Mouse (Mus musculus) forebrain, embryonic 14.5 days (tissue): Measurements from ENCODE around the gene Nlk. TPM values are rescaled to one million over a fixed set of nuclear protein-coding genes. Genes with fewer than 3 reads are reported as not detected.

Experiments used
- ATAC-seq: fragments of 200-750 bp; cut with Nextera tagmentation; 2 replicates; pipeline ENCODE4 v1.8.0; 2017; ENCODE audit warnings: mild to moderate bottlenecking, moderate library complexity
- DNase-seq: peaks from one replicate; pipeline ENCODE4 v3.0.0-alpha.2; 2015; ENCODE audit warnings: low spot score
- H3K27ac ChIP-seq: fragments of 300-500 bp; sonication (generic); 2 replicates; pipeline ENCODE4 v1.5.1; 2014; ENCODE audit warnings: low read depth, mild to moderate bottlenecking, control low read depth, low read length, moderate library complexity
- H3K27me3 ChIP-seq: fragments of 300-500 bp; sonication (generic); replicated peaks from 2 replicates; pipeline ENCODE4 v1.6.1; 2014; ENCODE audit warnings: low read length, control low read depth, mixed read lengths; ENCODE audit not compliant: control insufficient read depth, insufficient read depth
- H3K36me3 ChIP-seq: fragments of 300-500 bp; sonication (generic); 2 replicates; pipeline ENCODE4 v1.6.1; 2014; ENCODE audit warnings: low read length, control low read depth; ENCODE audit not compliant: control insufficient read depth, insufficient read depth
- H3K4me1 ChIP-seq: fragments of 300-500 bp; sonication (generic); 2 replicates; pipeline ENCODE4 v1.6.1; 2014; ENCODE audit warnings: antibody characterized with exemption, low read length, control low read depth; ENCODE audit not compliant: control insufficient read depth, insufficient read depth
- H3K4me2 ChIP-seq: fragments of 300-500 bp; sonication (generic); 2 replicates; pipeline ENCODE4 v1.6.1; 2014; ENCODE audit warnings: mild to moderate bottlenecking, control low read depth, low read length
- H3K4me3 ChIP-seq: fragments of 300-500 bp; sonication (generic); 2 replicates; pipeline ENCODE4 v1.5.1; 2014; ENCODE audit warnings: low read depth, low read length, control low read depth
- H3K9ac ChIP-seq: fragments of 300-500 bp; sonication (generic); 2 replicates; pipeline ENCODE4 v1.6.1; 2014; ENCODE audit warnings: mild to moderate bottlenecking, low read length, control low read depth, moderate library complexity
- H3K9me3 ChIP-seq: fragments of 300-500 bp; sonication (generic); replicated peaks from 2 replicates; pipeline ENCODE4 v1.6.1; 2016; ENCODE audit warnings: low read length, control low read depth, mixed read lengths; ENCODE audit not compliant: control insufficient read depth
- WGBS: fragments of 180-500 bp; shearing (Covaris S2); extraction: QIAGEN DNeasy Blood & Tissue Kit; methylation state at CpG from one replicate; pipeline ENCODE4 v1.1.7; 2014; 5-methylcytosine and 5-hydroxymethylcytosine counted together
- polyA plus RNA-seq: library from polyadenylated mRNA; unstranded; fragments of >200 nt; fragmentation: Nextera tagmentation; extraction: Ambion mirVana; gene quantifications from 2 replicates; pipeline ENCODE4 v1.2.1, GENCODE M21; 2014

The Nlk gene
- polyA plus RNA-seq, 1 experiment from 2014 or later, result 31.6 TPM

DNA sequence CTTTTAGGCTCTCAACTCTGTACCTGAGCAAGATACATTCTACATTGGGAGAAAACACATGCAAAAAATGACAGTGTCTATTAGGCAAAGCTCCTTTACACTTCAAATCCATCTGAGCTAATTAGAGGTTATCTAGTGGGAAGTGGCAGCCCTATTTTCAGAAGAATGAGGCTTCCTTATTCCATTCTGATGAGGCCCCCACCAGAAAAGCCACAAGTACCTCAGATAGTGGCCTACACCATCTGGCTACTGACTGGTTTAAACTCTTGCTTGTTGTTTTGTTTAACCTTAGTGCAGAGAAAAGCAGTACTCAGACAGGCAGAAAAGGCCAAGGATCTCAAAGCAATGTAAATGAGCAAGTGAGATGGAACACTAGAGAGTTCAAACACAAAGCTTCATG, 75.2 kb downstream of the Nlk start:
- Histone ChIP-seq H3K9me3 (no peaks in the 10 kb centered on the region), H3K9ac (no peak overlapping the region), H3K27me3 (no peaks in the 10 kb centered on the region), H3K27ac (no peak overlapping the region), H3K4me3 (no peak overlapping the region), H3K36me3 (peaks cover 3% of the 10 kb centered on the region; the same call in 1 of the 2 replicates), H3K4me1 (peaks cover 2% of the 10 kb centered on the region; the same call in 1 of the 2 replicates), H3K4me2 (no peak overlapping the region)
- DNase-seq (no peak), ATAC-seq (no peak)

DNA sequence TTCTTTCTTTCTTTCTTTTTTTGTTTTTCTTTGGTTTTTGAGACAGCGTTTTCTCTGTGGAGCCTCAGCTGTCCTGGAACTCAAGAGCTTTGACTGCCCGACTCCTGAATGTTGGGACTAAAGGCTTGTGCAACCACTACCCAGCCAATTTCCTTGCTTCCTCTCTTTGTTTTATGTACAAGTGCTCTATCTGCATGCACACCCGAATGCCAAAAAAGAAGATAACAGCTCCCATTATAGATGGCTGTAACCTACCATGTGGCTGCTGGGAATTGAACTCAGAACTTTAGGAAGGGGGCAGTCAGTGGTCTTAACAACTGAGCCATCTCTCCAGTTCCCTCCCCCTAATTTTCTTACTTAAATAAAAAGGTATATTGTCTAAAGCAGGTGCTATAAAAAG, 77.0 kb downstream of the Nlk start:
- no peak overlapping the region for H3K4me2 ChIP-seq
- DNase-seq, result no peak
- H3K27ac ChIP-seq, result no peak overlapping the region
- no peaks in the 10 kb centered on the region for H3K27me3 ChIP-seq
- H3K9me3 ChIP-seq, result no peaks in the 10 kb centered on the region
- WGBS, result 90% methylated on average over 3 of the region's 3 CpGs
- no peak for ATAC-seq
- no peak overlapping the region for H3K9ac ChIP-seq
- peaks cover 2% of the 10 kb centered on the region; the same call in 1 of the 2 replicates for H3K4me1 ChIP-seq
- peaks cover 3% of the 10 kb centered on the region; the same call in 1 of the 2 replicates for H3K36me3 ChIP-seq
- no peak overlapping the region for H3K4me3 ChIP-seq

GRCm38 (mm10) chr11:78611273-78611672, 85.9 kb downstream of the Nlk start:
- no peaks in the 10 kb centered on the region for H3K36me3 ChIP-seq
- no peak overlapping the region for H3K4me2 ChIP-seq
- DNase-seq (no peak), ATAC-seq (no peak)
- H3K4me1 ChIP-seq, result no peaks in the 10 kb centered on the region
- no peak overlapping the region for H3K4me3 ChIP-seq
- no peak overlapping the region for H3K27ac ChIP-seq
- no peak overlapping the region for H3K9ac ChIP-seq
- H3K27me3 ChIP-seq, result no peaks in the 10 kb centered on the region
- no peaks in the 10 kb centered on the region for H3K9me3 ChIP-seq

DNA sequence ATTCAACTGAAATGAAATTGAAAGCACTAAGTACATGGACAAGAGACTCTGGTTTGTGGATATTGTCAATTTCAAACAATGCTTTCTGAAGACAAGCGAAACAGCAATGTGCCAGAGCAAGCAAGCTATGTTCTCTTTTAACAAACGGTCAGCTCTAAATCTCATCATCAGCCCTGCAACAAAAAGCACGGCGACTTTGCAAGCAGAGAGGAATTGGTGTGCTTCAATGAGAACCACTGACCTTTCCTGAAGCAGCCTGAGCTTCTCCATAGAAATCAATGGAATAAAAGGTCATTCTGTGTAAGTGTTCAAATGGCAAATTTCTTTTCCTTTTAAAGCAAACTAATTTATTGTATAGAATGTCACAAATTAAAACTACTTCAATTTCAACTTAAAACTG, 87.5 kb downstream of the Nlk start:
- H3K4me2 ChIP-seq, result no peak overlapping the region
- no peak overlapping the region for H3K27ac ChIP-seq
- H3K9me3 ChIP-seq, result no peaks in the 10 kb centered on the region
- no peak overlapping the region for H3K9ac ChIP-seq
- ATAC-seq, result no peak
- H3K36me3 ChIP-seq, result 0 out of 2 replicates have a peak, but pooled peaks cover 3% of the 10 kb centered on the region
- H3K4me1 ChIP-seq, result no peaks in the 10 kb centered on the region
- H3K27me3 ChIP-seq, result no peaks in the 10 kb centered on the region
- 86% methylated on average over 4 of the region's 4 CpGs for WGBS
- no peak overlapping the region for H3K4me3 ChIP-seq
- DNase-seq, result no peak

DNA sequence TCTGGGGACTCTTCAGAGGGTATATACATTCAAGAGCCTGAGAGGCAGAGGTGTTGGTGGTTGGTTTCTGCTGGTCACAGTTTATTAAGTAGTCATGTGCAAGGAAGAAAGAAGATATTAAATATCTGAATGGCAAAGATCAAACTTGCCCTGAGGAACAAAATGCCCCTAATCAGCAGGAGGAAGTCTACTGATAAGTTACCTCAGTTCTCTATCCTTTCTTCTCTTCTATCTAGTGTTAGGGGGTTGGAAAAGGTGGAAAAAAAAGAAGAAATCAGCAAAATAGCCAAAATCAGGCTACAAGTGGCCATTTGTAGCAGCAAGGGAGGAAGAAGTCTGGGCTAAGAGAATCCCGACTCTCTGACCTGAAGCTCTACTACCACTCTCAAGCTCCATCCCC, 92.3 kb downstream of the Nlk start:
- Histone ChIP-seq H3K4me1 (no peaks in the 10 kb centered on the region), H3K27ac (no peak overlapping the region), H3K27me3 (no peaks in the 10 kb centered on the region), H3K4me3 (no peak overlapping the region), H3K36me3 (0 out of 2 replicates have a peak, but pooled peaks cover 6% of the 10 kb centered on the region), H3K4me2 (no peak overlapping the region), H3K9me3 (no peaks in the 10 kb centered on the region), H3K9ac (no peak overlapping the region)
- WGBS, result 100% methylated on average over 1 of the region's 1 CpGs
- ATAC-seq, result no peak
- no peak for DNase-seq

DNA sequence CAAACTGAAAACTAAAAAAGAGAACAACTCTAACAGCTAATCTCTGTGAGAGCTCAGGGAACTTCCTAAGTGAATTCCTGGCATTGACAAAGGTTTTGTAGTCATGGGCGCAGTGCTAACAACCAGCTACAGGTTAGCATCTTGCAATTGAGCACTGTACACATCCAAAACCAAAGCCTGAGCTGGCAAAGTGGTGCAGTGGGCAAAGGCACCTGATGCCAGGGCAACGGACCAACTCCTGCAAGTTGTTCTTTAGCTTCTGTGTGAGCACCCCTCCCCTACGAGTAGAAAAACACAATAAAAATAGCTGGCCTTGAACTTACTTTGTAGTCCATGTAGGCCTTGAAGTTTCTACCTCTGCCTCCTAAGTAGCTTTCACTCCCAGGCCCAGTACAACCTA, 94.4 kb downstream of the Nlk start:
- H3K27ac ChIP-seq, result no peak overlapping the region
- H3K4me1 ChIP-seq, result no peaks in the 10 kb centered on the region
- DNase-seq, result no peak
- no peaks in the 10 kb centered on the region for H3K27me3 ChIP-seq
- no peak overlapping the region for H3K4me2 ChIP-seq
- WGBS, result 95% methylated on average over 3 of the region's 3 CpGs
- no peak overlapping the region for H3K4me3 ChIP-seq
- H3K36me3 ChIP-seq, result 0 out of 2 replicates have a peak, but pooled peaks cover 6% of the 10 kb centered on the region
- ATAC-seq, result no peak
- H3K9ac ChIP-seq, result no peak overlapping the region
- H3K9me3 ChIP-seq, result no peaks in the 10 kb centered on the region

DNA sequence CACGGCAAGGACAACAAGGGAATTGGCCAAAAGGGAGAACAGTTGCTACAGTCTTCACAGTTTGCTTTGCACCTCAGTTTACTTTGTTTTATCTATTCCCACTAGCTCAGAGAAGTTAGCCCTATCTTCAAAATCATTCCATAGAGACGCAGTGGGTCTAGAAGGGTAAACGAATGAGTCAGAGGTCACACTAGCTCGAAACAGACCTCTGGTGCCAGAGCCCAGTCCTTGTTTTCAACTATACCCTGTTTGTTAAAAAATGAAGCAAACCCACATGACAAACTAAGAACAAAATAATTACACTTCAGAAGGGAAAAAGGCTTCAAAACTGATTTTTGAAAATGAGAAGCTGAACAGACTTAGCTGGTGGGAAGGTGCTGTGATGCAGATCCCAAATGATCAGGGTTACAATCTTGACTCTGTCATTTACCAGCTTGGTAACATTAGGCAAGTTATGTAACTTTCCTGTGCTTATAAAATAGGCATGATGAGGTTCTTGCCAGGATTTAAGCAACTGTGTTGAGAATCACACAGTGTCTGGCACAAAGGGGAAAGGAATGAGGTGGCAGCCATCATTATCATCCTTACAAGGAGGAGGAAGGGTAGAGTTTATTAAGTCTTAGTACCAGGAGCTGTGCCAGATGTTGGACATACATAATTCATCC, 96.1 kb downstream of the Nlk start:
- Histone ChIP-seq H3K27me3 (no peaks in the 10 kb centered on the region), H3K27ac (no peak overlapping the region), H3K4me3 (no peak overlapping the region), H3K9ac (no peak overlapping the region), H3K9me3 (no peaks in the 10 kb centered on the region), H3K4me1 (no peaks in the 10 kb centered on the region), H3K4me2 (no peak overlapping the region), H3K36me3 (0 out of 2 replicates have a peak, but pooled peaks cover 6% of the 10 kb centered on the region)
- 87% methylated on average over 4 of the region's 4 CpGs for WGBS
- no peak for DNase-seq
- ATAC-seq, result no peak

GRCm38 (mm10) chr11:78600496-78600895, 96.7 kb downstream of the Nlk start:
- no peak overlapping the region for H3K9ac ChIP-seq
- WGBS, result 83% methylated on average over 3 of the region's 3 CpGs
- H3K27ac ChIP-seq, result no peak overlapping the region
- 0 out of 2 replicates have a peak, but pooled peaks cover 3% of the 10 kb centered on the region for H3K36me3 ChIP-seq
- no peaks in the 10 kb centered on the region for H3K27me3 ChIP-seq
- DNase-seq (peak; percentile 20), ATAC-seq (no peak)
- no peaks in the 10 kb centered on the region for H3K4me1 ChIP-seq
- no peaks in the 10 kb centered on the region for H3K9me3 ChIP-seq
- no peak overlapping the region for H3K4me2 ChIP-seq
- no peak overlapping the region for H3K4me3 ChIP-seq

DNA sequence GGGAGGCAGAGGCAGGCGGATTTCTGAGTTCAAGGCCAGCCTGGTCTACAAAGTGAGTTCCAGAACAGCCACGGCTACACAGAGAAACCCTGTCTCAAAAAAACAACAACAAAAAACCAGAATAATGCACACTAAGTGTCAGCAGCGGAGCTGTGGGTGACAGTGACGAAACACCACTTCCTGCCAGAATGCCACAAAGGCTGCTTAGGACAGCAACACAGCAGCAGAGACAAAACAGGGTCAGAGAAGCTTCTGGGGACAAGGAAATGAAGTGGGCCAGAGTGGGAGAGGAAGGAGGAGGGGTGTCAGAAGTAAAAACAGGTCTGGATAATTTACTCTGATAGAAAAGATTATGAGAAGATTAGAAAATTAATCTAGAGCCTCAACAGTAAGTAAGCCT, 97.1 kb downstream of the Nlk start:
- WGBS, result 86% methylated on average over 4 of the region's 4 CpGs

More for the DNA sequence above, 97.1 kb downstream of the Nlk start:
- DNase-seq (no peak), ATAC-seq (no peak)
- Histone ChIP-seq H3K4me3 (no peak overlapping the region), H3K9ac (no peak overlapping the region), H3K4me1 (no peaks in the 10 kb centered on the region), H3K27ac (no peak overlapping the region), H3K4me2 (no peak overlapping the region), H3K9me3 (no peaks in the 10 kb centered on the region), H3K36me3 (0 out of 2 replicates have a peak, but pooled peaks cover 3% of the 10 kb centered on the region), H3K27me3 (no peaks in the 10 kb centered on the region)
